Mouse (Mus musculus): ENCODE measurements at regions not wholly inside any gene's neighbourhood (a gene's known extent, or its start where the extent isn't known, plus 50 kb on each side); places are given as distances from the start of the nearest gene placed in this dataset.

DNA sequence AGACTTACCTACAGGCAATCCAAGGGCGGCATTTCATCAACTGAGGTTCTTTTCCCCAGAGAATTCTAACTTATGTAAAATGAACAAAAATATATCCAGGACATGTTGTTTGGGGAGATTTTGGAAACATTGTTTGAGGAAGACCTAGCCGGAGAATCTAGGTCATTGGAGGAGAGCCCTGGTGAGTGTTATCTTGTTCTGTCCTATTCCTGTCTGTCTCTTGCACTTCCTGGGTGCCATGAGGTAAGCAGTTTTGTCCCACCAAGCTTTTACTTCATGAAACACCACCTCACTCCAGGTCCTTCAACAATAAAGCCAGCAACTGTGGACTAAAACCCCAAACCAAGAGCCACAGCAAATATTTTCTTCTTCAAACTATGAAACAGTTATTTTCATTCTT lies 218.5 kb downstream of the Fam49a start:
- no peak overlapping the region for H3K27ac ChIP-seq
- DNase-seq (ENCODE audit: low spot score in 2 of 2): no peak
- no peak for TF ChIP-seq CTCF (conservative IDR thresholded peaks at IDR 0.05)

DNA sequence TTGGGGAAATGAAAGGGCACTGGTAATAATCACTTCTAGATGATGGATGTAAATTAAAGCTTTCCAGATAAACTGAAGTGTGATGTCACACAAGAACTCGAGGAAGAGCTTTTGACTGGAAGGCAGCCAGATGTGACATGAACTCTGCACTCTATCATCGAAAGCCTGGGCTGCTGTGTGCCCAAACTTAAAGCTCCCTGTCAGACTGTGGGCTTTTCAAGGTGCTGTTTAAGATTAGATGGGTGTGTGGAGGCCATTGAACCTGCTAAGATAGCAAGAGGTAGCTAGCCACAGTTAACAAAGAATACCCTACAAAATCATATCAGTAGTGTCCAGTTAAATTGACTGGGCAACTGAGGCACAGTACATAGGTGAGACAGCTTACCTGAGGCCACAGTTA lies 190.1 kb downstream of the Fam49a start:
- Histone ChIP-seq H3K27ac (no peak overlapping the region), H3K4me3 (no peak overlapping the region)
- no peak for TF ChIP-seq CTCF (conservative IDR thresholded peaks at IDR 0.05)
- DNase-seq (ENCODE audit: low spot score in 2 of 2): no peak

More for the DNA sequence above, 218.5 kb downstream of the Fam49a start:
- no peak overlapping the region for H3K4me3 ChIP-seq

GRCm38 (mm10) chr12:12446768-12447167 lies 184.8 kb downstream of the Fam49a start:
- no peak overlapping the region for H3K4me3 ChIP-seq
- no peak overlapping the region for H3K27ac ChIP-seq
- DNase-seq (ENCODE audit: low spot score in 2 of 2): no peak
- no peak for TF ChIP-seq CTCF (conservative IDR thresholded peaks at IDR 0.05)

GRCm38 (mm10) chr12:12446281-12446680 lies 184.3 kb downstream of the Fam49a start:
- no peak for DNase-seq (ENCODE audit: low spot score in 2 of 2)
- Histone ChIP-seq H3K27ac (no peak overlapping the region), H3K4me3 (no peak overlapping the region)
- no peak for TF ChIP-seq CTCF (conservative IDR thresholded peaks at IDR 0.05)

DNA sequence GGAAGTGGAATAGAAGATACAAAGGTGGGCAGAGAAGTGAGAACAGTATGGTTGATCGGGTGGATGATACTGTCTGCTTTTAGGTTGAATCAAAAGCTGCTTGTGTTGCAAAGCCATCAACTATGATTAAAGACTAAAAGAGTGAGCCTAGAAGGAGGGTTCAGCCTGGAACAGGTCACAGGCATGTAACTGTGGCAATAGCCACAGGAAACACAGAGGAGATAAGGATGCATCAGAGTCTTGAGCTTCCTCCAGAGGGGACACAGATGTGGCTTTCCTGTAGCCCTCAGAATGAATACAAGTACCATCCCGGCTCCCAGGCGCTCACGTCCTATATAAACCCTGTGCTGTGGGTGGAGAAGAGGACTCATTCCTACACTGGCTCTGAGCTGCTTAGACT lies 180.9 kb downstream of the Fam49a start:
- H3K27ac ChIP-seq: no peak overlapping the region
- TF ChIP-seq CTCF (conservative IDR thresholded peaks at IDR 0.05): no peak
- no peak for DNase-seq (ENCODE audit: low spot score in 2 of 2)
- no peak overlapping the region for H3K4me3 ChIP-seq

- peak; percentile 57 for TF ChIP-seq CTCF (conservative IDR thresholded peaks at IDR 0.05)
- H3K27ac ChIP-seq: no peak overlapping the region
- H3K4me3 ChIP-seq: no peak overlapping the region
- DNase-seq (ENCODE audit: low spot score in 2 of 2): no peak
Observed at GRCm38 (mm10) chr12:12436379-12436778, 174.4 kb downstream of the Fam49a start.

DNA sequence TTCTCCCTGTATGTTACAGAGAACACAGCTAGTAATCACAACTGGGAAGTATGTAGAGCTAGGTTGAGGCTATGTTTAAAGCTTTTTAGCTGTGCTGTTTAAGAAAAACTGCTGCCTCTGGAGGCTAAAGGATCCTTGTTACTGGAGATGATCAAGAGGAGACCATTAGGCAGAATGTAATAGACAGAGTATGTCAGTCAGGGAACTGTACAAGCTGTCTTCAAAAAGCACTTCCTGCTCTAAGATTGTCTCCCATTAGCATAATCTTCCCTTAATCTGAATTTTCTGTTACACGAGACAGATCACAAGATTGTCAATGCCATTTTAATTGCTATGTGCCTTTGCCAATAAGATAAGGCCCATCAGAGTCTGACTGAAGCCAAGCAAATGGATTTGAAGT lies 170.7 kb downstream of the Fam49a start:
- TF ChIP-seq CTCF (conservative IDR thresholded peaks at IDR 0.05): no peak
- DNase-seq (ENCODE audit: low spot score in 2 of 2): no peak
- Histone ChIP-seq H3K27ac (no peak overlapping the region), H3K4me3 (no peak overlapping the region)
